Mouse (Mus musculus) lung, postnatal 25 days (tissue): ENCODE results near the gene Haus3.
A peak's percentile ranks its signal among the peaks of the same experiment; 100 is the strongest.

Experiments used
- DNase-seq: peaks from one replicate; pipeline ENCODE4 v3.0.0; 2022; ENCODE audit warnings: low spot score

Gene Haus3

DNA sequence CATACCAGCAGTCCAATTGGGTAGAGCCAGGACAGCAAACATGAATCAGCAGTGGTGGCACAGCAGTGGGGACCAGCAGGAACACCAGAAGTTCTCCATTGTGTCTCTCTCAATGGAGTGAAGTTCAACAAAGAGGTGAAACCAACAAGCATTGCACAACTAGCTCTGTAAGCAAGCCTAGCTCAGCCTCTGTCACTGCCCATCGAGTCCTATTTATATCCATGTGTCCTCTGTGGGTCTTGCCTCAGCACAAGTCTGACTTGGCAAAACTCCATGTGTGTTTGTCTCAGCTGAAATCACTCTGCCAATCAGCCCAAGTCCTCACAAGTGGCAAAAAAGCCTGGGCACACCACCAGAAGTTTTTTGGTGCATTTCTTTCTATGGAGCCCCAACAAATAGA is 63.6 kb downstream of the Haus3 start:
- DNase-seq: peak; percentile 28
